Mouse (Mus musculus): ENCODE data around the gene Gm28230.

Gene Gm28230

GRCm38 (mm10) chr2:74763245-74763735 is 36.8 kb downstream of the Gm28230 start:
- no peak for DNase-seq (ENCODE audit: low spot score in 2 of 2)

GRCm38 (mm10) chr2:74763976-74764375 is 37.4 kb downstream of the Gm28230 start:
- DNase-seq (ENCODE audit: low spot score in 2 of 2), result no peak

GRCm38 (mm10) chr2:74774359-74774758 is 47.8 kb downstream of the Gm28230 start:
- DNase-seq (ENCODE audit: low spot score in 2 of 2), result no peak

- DNase-seq (ENCODE audit: low spot score in 2 of 2), result no peak
Measured at GRCm38 (mm10) chr2:74777536-74778275, 51.2 kb downstream of the Gm28230 start.

GRCm38 (mm10) chr2:74781386-74781785 is 54.9 kb downstream of the Gm28230 start:
- DNase-seq (ENCODE audit: low spot score in 2 of 2), result no peak

- peak; percentile 25 to 28 for DNase-seq (ENCODE audit: low spot score in 2 of 2)
Measured at GRCm38 (mm10) chr2:74795531-74795930, 69.0 kb downstream of the Gm28230 start.
